Mouse (Mus musculus) CD4-positive helper T cell, adult 2 months (primary cell): ENCODE results near the gene Stk40.

Experiments used
- DNase-seq: peaks from one replicate; pipeline ENCODE4 v3.0.0-alpha.2; 2012; ENCODE audit warnings: low read depth, missing footprints, low spot score

Stk40 gene

DNA sequence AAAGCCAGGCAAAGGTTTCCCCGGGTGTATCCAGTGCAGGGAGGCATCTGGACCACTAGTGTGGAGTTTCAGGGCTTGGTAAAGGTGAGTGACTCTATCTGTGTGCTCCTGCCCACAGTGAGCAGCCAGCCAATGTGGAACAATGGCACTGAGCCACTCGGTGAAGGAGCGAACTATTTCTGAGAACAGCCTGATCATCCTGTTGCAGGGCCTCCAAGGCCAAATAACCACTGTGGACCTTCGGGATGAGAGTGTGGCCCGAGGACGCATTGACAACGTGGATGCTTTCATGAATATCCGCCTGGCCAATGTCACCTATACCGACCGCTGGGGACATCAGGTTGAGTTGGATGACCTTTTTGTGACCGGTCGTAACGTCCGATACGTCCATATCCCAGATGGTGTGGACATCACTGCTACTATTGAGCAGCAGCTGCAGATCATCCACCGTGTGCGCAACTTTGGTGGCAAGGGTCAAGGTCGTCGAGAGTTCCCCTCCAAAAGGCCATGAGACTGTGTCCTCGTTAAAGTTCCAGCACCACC lies 6.0 kb upstream of the Stk40 start:
- no peak for DNase-seq

GRCm38 (mm10) chr4:126099365-126099764 lies 4.4 kb upstream of the Stk40 start:
- no peak for DNase-seq

GRCm38 (mm10) chr4:126100764-126101163 lies 3.0 kb upstream of the Stk40 start:
- no peak for DNase-seq

DNA sequence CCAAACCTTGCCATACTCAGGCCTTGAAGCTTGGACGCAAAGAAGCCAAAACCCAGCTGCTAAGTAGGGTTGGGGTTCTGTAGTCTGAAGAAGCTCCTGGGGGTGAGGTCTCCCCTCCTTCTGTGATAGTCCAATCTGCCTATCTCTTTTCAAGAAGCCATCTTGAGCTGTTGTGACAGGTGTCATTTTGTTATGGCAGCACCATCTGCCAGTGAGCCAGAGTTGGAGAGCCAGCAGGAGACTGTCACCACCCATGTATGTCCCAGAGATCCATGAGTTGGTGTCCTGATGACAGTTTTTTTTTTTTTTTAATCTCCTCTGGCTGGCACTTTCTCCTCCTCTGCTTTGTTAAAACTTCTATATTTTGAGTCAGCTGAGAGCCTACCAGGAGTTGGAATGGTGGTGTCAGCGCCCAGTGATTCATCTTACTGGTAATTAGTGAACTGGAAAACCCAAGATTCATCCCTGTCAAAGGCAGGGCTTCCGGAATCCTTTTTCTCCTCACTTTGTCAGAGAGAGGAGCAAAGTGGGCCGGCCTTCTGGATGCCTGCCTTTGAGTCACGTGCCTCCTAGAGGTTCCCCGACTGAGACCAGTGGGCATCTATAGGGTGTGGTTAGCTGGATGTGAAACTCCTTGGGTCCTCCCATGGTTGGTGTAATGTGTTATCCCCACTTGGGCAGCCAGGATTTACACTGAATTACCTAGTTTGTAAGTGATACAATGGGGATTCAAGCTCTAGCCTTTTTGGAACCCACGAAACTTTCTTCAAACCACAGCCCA lies 1.5 kb upstream of the Stk40 start:
- no peak for DNase-seq

DNA sequence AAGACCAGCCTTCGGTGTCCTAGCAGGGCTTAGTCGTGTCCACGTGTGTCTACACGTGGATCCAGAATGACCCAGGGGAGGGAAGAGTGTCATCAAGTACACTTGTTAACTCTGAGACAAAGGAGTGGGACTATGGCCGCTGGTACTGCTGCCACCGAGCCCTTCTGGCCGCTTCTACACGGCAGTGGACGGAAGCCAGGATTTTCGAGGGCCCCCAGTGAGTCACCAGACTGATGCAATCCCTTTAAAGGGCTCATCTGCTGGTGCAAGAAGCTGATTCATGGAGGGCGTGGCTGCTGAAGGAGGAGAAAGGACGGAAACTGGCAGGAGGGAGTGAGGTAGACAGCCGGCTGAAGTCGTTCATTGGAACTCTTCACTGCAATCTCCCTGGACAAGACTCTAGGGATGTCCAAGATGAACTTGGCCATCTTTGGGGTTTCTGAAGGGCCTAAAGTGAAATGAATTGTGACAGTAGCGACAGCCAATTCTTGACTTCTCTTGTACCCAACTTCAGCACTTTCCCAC lies 638 bp upstream of the Stk40 start:
- peak; percentile 85 for DNase-seq

DNA sequence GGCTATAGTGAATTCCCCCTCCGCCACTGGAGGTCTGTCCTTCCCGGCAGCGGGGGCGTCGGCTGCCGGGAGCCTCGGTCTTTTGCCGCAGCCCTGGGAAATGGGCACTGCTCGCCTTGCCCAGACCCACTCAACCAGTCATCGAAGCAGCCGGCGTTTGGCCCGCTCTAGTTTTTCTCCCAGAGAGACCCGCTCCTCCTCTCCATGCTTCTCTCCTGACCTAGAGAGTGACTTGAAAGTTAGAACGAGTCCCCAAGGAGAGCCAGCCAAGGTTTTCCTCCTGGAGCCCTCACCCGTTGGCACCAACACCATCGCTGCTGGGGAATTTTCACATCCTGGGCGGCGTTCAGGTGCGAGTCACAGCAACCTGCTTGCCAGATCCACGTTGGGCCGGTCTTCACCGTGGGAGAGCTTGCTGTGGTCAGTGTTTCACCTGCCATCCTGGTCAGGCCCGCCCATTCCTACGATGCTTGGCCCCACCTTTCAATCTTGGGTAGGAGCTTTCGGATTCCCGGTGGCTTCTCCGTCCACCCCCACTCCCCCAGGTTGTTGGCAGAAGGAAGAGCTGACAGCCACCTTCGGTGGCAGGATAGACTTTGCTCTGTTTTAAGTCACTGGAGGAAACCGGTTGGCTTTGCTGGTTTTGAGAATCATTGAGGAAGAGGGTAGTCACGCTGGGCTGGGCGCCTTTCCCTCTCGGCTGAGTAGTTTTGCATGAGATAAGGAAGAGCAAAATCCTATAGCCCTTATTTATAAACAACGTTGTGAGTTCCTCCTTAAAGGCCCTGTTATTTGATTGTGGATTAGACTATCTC lies 711 bp downstream of the Stk40 start:
- peak; percentile 32 for DNase-seq

- DNase-seq = no peak
These were observed 1.5 kb downstream of the Stk40 start for GRCm38 (mm10) chr4:126105131-126105783.

GRCm38 (mm10) chr4:126108061-126108740 lies 4.4 kb downstream of the Stk40 start:
- DNase-seq = no peak

GRCm38 (mm10) chr4:126109613-126110373 lies 6.0 kb downstream of the Stk40 start:
- DNase-seq = peak; percentile 62

GRCm38 (mm10) chr4:126110374-126111152 lies 6.8 kb downstream of the Stk40 start:
- peak; percentile 90 for DNase-seq

- DNase-seq = no peak
These were observed 7.4 kb downstream of the Stk40 start for GRCm38 (mm10) chr4:126111153-126111549.

- DNase-seq = no peak
These were observed 9.5 kb downstream of the Stk40 start for GRCm38 (mm10) chr4:126113243-126113642.

GRCm38 (mm10) chr4:126113943-126114342 lies 10.2 kb downstream of the Stk40 start:
- peak; percentile 80 for DNase-seq

DNA sequence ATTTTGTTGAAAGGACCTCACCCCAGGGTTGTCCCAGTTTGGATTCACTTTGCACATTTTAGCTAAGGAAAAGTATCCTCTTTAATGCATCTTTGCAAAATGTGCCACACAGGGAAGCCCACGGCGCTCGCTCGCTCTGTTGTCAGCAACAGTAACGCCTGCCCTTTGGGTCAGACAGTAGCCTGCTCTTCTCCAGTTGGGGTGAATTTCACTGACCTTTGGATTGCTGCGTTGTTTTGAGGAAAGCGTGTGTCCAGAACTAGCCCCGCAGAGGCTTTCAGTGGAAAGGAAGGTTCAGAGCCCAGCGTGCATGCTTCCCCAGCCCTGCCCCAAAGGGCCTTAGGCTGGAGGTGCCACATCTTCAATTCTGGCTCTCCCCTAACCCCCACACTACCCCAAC lies 11.7 kb downstream of the Stk40 start:
- DNase-seq = no peak

GRCm38 (mm10) chr4:126115871-126116521 lies 12.2 kb downstream of the Stk40 start:
- DNase-seq = no peak

DNA sequence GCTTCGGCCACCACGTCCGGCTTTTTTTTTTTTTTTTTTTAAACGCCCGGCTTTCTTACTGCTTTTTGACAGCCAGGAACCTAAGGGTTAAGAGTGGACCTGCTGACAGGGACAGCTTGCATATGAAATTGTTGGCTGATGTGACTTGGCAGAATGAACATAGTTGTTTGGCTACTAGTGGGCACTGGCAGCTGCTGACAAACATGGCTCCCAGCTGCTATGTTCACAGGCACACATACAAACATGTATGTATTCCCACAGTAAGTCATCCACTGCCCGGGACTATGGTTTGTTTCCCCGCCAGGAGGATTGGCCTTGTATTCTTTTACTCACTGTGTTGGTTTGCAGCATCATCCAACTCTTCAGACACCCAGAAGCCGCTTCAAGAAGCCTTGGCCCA lies 13.4 kb downstream of the Stk40 start:
- DNase-seq = no peak

DNA sequence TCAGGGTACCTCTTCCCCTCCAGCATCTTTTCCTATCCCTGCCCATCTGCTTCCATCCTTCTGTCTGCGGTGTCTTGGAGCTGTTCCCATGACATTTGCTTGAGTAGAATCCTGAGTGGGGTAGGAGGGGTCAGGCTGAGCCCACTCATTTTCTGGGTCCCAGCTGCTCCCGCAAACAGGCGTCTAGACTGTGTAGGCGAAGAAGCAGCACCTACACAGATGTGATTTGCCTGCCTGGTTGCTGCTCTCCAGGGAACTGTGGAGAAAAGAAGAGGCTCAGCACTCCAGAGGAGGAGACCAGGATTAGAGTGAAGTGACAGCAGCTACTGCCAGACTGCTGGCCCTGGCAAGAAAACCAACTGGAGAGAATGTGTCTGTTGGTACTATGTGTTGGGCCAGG lies 14.9 kb downstream of the Stk40 start:
- no peak for DNase-seq

- DNase-seq = no peak
These were observed 15.3 kb downstream of the Stk40 start for GRCm38 (mm10) chr4:126119051-126119450.

- no peak for DNase-seq
These were observed 16.3 kb downstream of the Stk40 start for GRCm38 (mm10) chr4:126120052-126120451.
